Mouse (Mus musculus): ENCODE results near the gene Cubn. TPM values are rescaled to one million over a fixed set of nuclear protein-coding genes. Genes with fewer than 3 reads are reported as not detected.

The Cubn gene
- polyA plus RNA-seq, 1 experiment from 2014 or later: 0.22 TPM

DNA sequence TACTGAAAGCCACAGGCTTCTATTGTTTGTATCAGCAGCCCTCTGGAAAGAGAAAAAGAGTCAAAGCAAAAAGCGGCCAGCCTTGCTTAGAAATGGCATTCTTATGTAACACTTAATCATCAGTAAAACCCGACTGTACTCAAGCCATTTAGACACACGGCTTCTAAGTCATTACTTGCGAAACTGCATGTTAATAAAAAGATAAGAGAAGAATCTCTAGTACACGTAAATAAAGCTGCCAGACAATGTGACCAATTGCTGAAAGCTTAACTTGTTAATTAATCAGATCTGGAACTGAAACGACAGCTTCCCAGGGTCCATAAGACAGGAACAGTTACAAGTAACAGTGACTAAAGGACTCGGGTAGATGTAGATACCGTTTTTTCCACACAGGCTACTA, 30.5 kb upstream of the Cubn start:
- H3K9ac ChIP-seq: no peak overlapping the region
- H3K9me3 ChIP-seq: no peaks in the 10 kb centered on the region
- H3K4me2 ChIP-seq: no peak overlapping the region
- peaks cover 13% of the 10 kb centered on the region for H3K36me3 ChIP-seq
- no peaks in the 10 kb centered on the region for H3K27me3 ChIP-seq
- no peak overlapping the region for H3K4me3 ChIP-seq
- 0 out of 2 replicates have a peak, but pooled peaks cover 2% of the 10 kb centered on the region for H3K4me1 ChIP-seq (replicated peaks)
- 40% methylated on average over 8 of the region's 8 CpGs for WGBS
- ATAC-seq (ENCODE audit: low FRiP score): no peak
- no peak overlapping the region for H3K27ac ChIP-seq

GRCm38 (mm10) chr2:13514949-13515348, 23.3 kb upstream of the Cubn start:
- Histone ChIP-seq H3K27ac (no peak overlapping the region), H3K4me1 (replicated peaks) (no peaks in the 10 kb centered on the region), H3K9me3 (no peaks in the 10 kb centered on the region), H3K4me2 (no peak overlapping the region), H3K36me3 (peaks cover 21% of the 10 kb centered on the region), H3K9ac (no peak overlapping the region), H3K4me3 (no peak overlapping the region), H3K27me3 (no peaks in the 10 kb centered on the region)
- no peak for ATAC-seq (ENCODE audit: low FRiP score)
- WGBS: 56% methylated on average over 4 of the region's 4 CpGs

DNA sequence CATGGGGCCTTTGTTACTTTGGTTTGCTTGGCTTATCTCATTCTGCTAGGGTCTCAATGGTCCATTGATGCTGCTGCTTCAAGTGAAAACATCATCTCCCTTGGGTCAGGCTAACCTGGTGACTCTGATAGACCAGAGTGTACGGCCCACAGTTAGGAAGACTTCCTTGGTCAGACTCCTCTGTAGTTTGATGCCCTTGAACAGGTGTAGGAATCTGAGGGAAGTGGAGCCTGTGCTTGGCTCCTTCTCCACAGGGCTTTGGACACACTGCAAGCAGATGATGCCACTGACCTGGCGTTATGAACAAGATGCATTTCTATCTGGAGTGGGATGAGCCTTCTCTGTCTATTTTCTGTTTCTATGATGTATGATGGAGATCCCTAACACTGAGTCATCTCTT, 11.1 kb upstream of the Cubn start:
- Histone ChIP-seq H3K4me3 (no peak overlapping the region), H3K4me2 (no peak overlapping the region), H3K4me1 (replicated peaks) (no peaks in the 10 kb centered on the region), H3K9ac (no peak overlapping the region), H3K27ac (no peak overlapping the region), H3K36me3 (no peaks in the 10 kb centered on the region), H3K9me3 (no peaks in the 10 kb centered on the region), H3K27me3 (no peaks in the 10 kb centered on the region)
- ATAC-seq (ENCODE audit: low FRiP score): no peak
- WGBS: 94% methylated on average over 2 of the region's 2 CpGs

DNA sequence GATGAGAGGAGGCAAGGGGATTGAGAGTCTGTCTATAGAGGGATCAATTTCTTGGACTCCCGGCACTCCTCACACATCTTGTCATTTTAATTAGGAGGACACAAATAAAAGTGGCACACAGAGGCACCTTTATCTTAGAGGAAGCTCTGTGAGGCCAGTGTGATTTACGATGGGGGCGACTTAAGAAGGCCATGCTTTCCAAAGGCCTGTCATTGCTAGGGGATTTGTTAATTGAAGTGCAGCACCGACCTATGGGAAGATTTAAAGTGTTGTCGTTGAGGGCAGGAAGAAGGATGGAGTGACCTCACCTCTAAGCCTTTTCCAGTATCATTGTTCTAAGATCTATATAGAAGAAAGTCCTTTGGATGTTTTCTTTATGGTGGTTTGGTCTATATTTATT, 9.9 kb upstream of the Cubn start:
- H3K4me2 ChIP-seq: no peak overlapping the region
- no peak overlapping the region for H3K4me3 ChIP-seq
- H3K27me3 ChIP-seq: no peaks in the 10 kb centered on the region
- H3K9me3 ChIP-seq: no peaks in the 10 kb centered on the region
- no peak overlapping the region for H3K9ac ChIP-seq
- no peaks in the 10 kb centered on the region for H3K36me3 ChIP-seq
- no peak overlapping the region for H3K27ac ChIP-seq
- ATAC-seq (ENCODE audit: low FRiP score): no peak
- WGBS: 25% methylated on average over 5 of the region's 5 CpGs
- no peaks in the 10 kb centered on the region for H3K4me1 ChIP-seq (replicated peaks)

- no peaks in the 10 kb centered on the region for H3K27me3 ChIP-seq
- H3K27ac ChIP-seq: no peak overlapping the region
- peak; percentile 83 for ATAC-seq (ENCODE audit: low FRiP score)
- no peak overlapping the region for H3K4me3 ChIP-seq
- H3K9me3 ChIP-seq: no peaks in the 10 kb centered on the region
- H3K9ac ChIP-seq: no peak overlapping the region
- WGBS: 23% methylated on average over 5 of the region's 5 CpGs
- H3K36me3 ChIP-seq: no peaks in the 10 kb centered on the region
- no peak overlapping the region for H3K4me2 ChIP-seq
- H3K4me1 ChIP-seq (replicated peaks): no peaks in the 10 kb centered on the region
These were observed 8.8 kb upstream of the Cubn start for GRCm38 (mm10) chr2:13500298-13500999.

- ATAC-seq (ENCODE audit: low FRiP score): no peak
- H3K9ac ChIP-seq: no peak overlapping the region
- no peaks in the 10 kb centered on the region for H3K4me1 ChIP-seq (replicated peaks)
- no peaks in the 10 kb centered on the region for H3K27me3 ChIP-seq
- H3K4me2 ChIP-seq: no peak overlapping the region
- H3K9me3 ChIP-seq: no peaks in the 10 kb centered on the region
- no peak overlapping the region for H3K27ac ChIP-seq
- no peaks in the 10 kb centered on the region for H3K36me3 ChIP-seq
- no peak overlapping the region for H3K4me3 ChIP-seq
- 86% methylated on average over 7 of the region's 7 CpGs for WGBS
These were observed 7.6 kb upstream of the Cubn start for GRCm38 (mm10) chr2:13499196-13499595.

- Histone ChIP-seq H3K27me3 (no peaks in the 10 kb centered on the region), H3K9ac (no peak overlapping the region), H3K27ac (no peak overlapping the region), H3K36me3 (no peaks in the 10 kb centered on the region), H3K4me1 (replicated peaks) (no peaks in the 10 kb centered on the region), H3K4me3 (no peak overlapping the region), H3K4me2 (no peak overlapping the region), H3K9me3 (no peaks in the 10 kb centered on the region)
- ATAC-seq (ENCODE audit: low FRiP score): no peak
- WGBS: 85% methylated on average over 2 of the region's 2 CpGs
These were observed 4.5 kb upstream of the Cubn start for GRCm38 (mm10) chr2:13496087-13496486.

- Histone ChIP-seq H3K9me3 (no peaks in the 10 kb centered on the region), H3K4me1 (replicated peaks) (no peaks in the 10 kb centered on the region), H3K27ac (no peak overlapping the region), H3K9ac (no peak overlapping the region), H3K4me3 (no peak overlapping the region), H3K27me3 (no peaks in the 10 kb centered on the region), H3K4me2 (no peak overlapping the region), H3K36me3 (no peaks in the 10 kb centered on the region)
- ATAC-seq (ENCODE audit: low FRiP score): no peak
- 81% methylated on average over 4 of the region's 4 CpGs for WGBS
These were observed 1.3 kb upstream of the Cubn start for GRCm38 (mm10) chr2:13492927-13493326.

DNA sequence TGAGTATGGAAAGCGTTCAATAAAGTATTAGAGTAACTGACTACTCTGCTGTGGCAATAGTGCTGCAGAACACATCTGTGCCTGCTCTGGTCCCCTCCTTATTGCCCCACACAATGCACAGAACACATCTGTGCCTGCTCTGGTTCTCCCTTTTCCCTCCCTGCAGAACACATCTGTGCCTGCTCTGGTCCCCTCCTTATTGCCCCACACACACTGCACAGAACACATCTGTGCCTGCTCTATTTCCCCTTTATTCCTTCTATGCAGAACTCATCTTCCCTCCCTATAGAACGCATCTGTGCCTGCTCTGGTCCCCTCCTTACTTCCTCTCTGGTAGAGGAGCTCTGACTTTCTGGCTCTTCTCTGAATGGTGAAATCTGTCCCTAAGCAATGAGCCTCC, 1.1 kb downstream of the Cubn start:
- Histone ChIP-seq H3K27ac (no peak overlapping the region), H3K9ac (no peak overlapping the region), H3K4me3 (no peak overlapping the region), H3K9me3 (no peaks in the 10 kb centered on the region), H3K4me2 (no peak overlapping the region), H3K4me1 (replicated peaks) (no peaks in the 10 kb centered on the region), H3K36me3 (no peaks in the 10 kb centered on the region), H3K27me3 (no peaks in the 10 kb centered on the region)
- ATAC-seq (ENCODE audit: low FRiP score): no peak
- WGBS: 95% methylated on average over 2 of the region's 2 CpGs

DNA sequence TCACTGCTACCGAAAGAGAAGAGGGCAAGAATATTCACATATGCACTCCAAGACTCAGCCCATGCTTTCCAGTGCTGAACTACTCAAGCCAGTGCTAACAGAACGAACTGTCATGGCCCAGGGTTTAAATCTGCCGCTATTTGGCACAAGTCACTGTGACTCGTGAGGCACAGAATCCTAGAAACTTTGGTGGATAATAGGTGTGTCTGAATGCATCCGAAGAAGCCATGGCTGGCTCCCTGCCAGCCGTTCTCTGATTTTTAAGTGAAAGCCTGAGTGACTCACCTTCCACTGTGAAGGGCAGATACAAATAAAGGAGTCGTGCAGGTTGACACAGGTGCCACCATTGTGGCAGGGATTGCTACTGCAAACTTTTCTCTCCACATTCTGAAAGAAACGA, 5.1 kb downstream of the Cubn start:
- H3K4me3 ChIP-seq: no peak overlapping the region
- H3K9me3 ChIP-seq: no peaks in the 10 kb centered on the region
- WGBS: 80% methylated on average over 8 of the region's 8 CpGs
- no peak overlapping the region for H3K9ac ChIP-seq
- ATAC-seq (ENCODE audit: low FRiP score): no peak
- H3K36me3 ChIP-seq: no peaks in the 10 kb centered on the region
- no peaks in the 10 kb centered on the region for H3K27me3 ChIP-seq
- H3K4me1 ChIP-seq (replicated peaks): no peaks in the 10 kb centered on the region
- no peak overlapping the region for H3K4me2 ChIP-seq
- no peak overlapping the region for H3K27ac ChIP-seq

DNA sequence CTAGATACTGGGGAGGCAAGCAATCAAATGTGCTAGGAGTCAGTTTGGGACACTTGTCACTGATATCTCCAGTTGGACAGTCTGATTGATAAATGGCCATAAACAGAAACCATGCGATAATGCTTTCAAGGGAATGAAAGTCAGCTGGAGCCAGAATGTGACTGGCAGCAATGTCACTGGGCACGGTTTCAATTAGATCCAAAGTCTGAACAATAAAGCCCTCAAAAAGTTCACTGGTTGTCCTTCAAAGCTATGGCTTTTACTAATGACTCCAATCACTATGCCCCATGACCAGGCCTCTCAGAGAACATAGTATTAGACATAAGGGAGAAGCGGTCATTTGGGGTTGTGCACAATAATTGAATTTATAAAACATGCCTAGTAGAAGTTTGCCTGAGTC, 7.0 kb downstream of the Cubn start:
- Histone ChIP-seq H3K4me1 (replicated peaks) (no peaks in the 10 kb centered on the region), H3K4me2 (no peak overlapping the region), H3K27me3 (no peaks in the 10 kb centered on the region), H3K36me3 (no peaks in the 10 kb centered on the region), H3K9ac (no peak overlapping the region), H3K27ac (no peak overlapping the region), H3K4me3 (no peak overlapping the region), H3K9me3 (no peaks in the 10 kb centered on the region)
- no peak for ATAC-seq (ENCODE audit: low FRiP score)
- WGBS: 81% methylated on average over 3 of the region's 3 CpGs

DNA sequence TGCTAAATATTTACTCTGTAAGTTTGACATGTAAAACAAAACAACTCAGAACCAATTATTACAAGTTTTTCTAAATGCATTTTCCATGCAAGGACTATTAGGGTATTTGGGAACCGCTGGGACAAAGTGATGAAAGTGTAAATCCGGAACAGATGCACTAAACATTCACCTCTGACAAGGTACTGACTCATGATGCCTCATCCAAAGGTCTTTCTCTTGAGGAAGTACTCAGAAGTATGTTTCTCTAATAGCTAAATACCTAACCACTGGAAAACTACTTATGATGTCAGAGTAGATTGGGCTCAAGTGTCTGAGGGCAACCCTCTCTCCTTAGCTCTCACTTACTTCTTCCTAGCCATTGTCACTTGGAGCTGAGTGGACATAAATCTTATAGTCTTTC, 10.9 kb downstream of the Cubn start:
- Histone ChIP-seq H3K9ac (no peak overlapping the region), H3K27ac (no peak overlapping the region), H3K36me3 (no peaks in the 10 kb centered on the region), H3K4me2 (no peak overlapping the region), H3K9me3 (no peaks in the 10 kb centered on the region), H3K4me1 (replicated peaks) (no peaks in the 10 kb centered on the region), H3K4me3 (no peak overlapping the region), H3K27me3 (no peaks in the 10 kb centered on the region)
- 85% methylated on average over 2 of the region's 2 CpGs for WGBS
- no peak for ATAC-seq (ENCODE audit: low FRiP score)

DNA sequence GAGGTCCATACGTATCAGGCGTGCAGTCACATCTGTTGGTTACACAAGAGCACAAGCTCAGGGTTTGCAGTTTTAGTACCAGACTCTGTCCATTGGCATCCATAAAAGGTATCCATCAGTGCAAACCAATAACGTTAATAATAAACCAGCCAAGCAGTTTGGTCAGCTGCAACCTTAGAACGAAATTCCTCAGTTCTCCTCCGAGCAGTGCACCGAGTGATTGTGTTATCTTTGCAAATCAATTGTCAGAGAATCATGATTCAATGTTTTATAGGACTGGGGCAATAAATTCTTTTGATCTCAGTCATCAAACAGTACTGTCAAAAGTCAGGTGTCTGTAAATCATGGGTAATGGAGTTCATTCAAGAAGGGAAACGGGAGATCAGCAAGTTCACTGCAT, 12.4 kb downstream of the Cubn start:
- no peak overlapping the region for H3K4me2 ChIP-seq
- WGBS: 87% methylated on average over 7 of the region's 7 CpGs
- no peaks in the 10 kb centered on the region for H3K27me3 ChIP-seq
- no peak overlapping the region for H3K4me3 ChIP-seq
- H3K4me1 ChIP-seq (replicated peaks): no peaks in the 10 kb centered on the region
- H3K9me3 ChIP-seq: no peaks in the 10 kb centered on the region
- H3K27ac ChIP-seq: no peak overlapping the region
- ATAC-seq (ENCODE audit: low FRiP score): no peak
- no peak overlapping the region for H3K9ac ChIP-seq
- H3K36me3 ChIP-seq: no peaks in the 10 kb centered on the region

All from hindbrain, embryonic 13.5 days (tissue).